Mouse (Mus musculus) adrenal gland, postnatal 25 days (tissue): ENCODE data around the gene Adam15. TPM values are rescaled to one million over a fixed set of nuclear protein-coding genes. Genes with fewer than 3 reads are reported as not detected.
A peak's percentile ranks its signal among the peaks of the same experiment; 100 is the strongest.

Source experiments
- DNase-seq: peaks from one replicate; pipeline ENCODE4 v3.0.0; 2021; ENCODE audit warnings: mixed read lengths
- long read RNA-seq: library from polyadenylated mRNA; stranded (forward); transcript quantifications from one replicate; pipeline ENCODE4 v2.0.0, GENCODE M21; 2021
- total RNA-seq: library from RNA; stranded (reverse); gene quantifications from 2 replicates; pipeline ENCODE4 v1.2.3, GENCODE M21; 2021

Adam15 gene
- 50.4 and 65.1 TPM in 2 replicates for total RNA-seq
- long read RNA-seq, transcript Adam15-202 (21 exons, 2,799 nt), result major isoform, 7 of 33 reads
- long read RNA-seq, partial matches to known transcripts, result 5 of 33 reads
- long read RNA-seq, other reads (novel, unspliced or antisense), result 20 of 33 reads

DNA sequence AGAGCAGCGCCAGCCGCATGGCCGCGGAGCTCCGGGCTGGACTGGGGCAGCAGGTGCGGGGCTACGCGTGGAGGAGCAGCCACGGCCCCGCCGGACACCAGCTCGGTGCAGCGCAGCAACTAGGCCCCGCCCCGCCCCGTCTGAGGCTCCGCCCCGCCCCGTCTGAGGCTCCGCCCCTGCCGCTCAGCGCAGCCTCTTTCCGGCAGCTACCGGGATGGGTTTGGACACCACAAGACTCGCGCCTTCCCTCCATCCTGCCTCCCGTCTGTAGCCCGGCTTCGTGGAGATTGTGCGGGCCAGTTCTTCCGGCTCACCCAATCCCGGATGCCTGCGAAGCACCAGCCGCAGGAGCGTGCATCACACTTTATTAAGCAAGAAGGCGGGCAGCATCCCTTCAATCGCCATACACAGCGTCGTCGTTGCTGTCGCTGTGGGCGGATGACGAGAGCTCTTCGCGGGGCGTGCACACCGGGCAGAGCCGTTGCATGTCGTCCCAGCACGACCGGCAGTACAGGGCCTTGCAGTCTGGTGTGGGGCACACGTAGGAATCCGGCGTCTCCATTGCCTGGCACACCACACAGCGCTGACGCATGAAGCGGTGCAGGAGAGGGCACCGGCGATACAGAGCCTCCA, at the start of gene Adam15:
TSS of gene Adam15 (minus strand) at position 128 of the 633 bp plus-strand sequence.
- DNase-seq, result peak; percentile 94

DNA sequence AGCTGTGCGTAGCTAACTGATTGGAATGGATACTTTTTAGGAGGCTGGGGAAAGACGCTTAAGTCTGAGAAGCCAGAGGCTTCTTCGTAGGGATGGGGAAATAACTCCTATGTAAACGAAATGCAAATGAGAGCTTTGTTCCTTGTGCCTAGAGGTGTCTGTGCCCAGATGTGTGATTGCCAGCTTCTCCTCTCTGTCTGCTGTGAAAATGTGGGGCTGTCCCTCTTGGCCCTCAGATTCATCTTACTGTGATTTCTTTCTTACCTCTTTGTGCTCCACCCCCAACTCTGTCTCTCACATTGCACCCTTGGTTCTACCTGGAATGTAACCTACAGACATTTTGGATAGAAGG, 46.8 kb upstream of the Adam15 start:
- DNase-seq, result no peak

DNA sequence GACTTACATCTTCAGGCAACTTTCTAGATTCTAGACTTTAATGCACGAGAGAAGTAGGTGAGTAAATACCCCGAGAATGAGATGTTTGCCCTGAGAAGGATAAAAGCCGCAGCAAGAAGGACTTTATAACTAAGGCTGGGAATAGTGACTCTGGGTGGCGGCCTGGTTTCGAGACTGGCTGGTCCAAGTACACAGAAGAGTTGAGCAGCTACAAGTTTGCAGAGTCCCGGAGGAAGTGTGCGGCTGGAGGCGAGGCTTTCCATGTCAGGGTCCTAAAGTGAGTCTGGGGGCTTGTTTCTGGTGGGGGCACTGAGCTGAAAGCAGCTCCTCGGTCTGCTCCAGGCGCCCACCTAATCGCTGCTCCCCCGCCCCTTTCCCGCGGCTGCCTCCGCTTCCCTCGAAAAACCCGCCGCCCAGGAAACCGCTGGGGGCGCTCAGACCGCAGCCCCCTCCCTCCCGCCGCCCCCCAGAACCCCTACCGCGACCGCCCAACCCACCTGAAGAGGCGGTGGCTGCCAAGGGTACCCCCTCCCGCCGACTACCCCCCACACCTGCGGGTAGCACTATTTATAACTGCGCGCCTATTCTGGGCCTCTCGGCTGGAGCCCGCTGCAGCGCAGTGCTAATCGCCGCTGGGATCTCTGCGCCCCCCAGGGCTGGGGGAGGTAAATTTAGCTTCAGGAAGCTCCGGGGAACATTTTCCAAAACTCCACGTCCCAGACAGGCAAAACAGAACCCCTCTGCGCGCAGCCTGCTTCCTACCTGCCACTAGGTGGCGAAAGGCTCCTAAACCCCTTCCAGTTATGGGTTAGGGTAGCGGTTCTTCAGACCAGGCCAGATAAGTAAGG, 46.2 kb upstream of the Adam15 start:
- peak; percentile 61 for DNase-seq

DNA sequence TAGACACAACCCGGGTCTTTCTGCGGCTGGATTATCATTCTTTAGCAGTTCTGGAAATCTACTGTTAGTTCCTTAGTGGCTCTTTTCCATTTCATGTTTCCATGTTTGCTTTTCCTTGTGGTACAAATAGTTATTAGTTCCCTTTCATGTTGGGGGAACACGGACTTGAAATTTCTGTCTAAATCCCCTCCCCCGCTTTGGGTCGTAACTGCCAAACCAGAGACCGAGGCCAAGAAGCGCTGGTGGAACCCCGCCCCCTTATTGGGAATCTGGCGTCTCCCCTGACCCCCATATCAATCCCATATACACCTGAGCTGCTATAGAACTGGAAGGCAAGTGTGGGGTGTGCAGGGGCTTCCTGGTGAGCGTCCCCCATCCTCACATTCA, 45.6 kb upstream of the Adam15 start:
- no peak for DNase-seq

DNA sequence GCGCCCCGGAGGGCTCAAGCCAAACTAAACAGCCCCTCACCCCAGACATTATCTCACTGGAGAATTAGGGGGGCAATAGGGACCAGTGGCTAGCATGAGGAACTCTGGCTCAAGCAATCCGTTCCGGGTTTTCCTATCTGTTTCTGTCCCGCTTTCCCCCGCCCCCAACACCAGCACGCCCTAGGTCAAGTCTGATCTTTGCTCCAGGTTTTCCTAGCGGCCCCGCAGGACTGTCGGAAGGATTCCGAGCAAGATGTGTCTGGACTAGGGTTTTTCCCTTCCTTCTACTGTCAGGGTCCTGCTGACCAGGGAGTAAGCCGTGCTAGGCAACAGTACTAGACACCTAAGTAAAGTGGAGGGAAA, 45.1 kb upstream of the Adam15 start:
- peak; percentile 78 for DNase-seq

DNA sequence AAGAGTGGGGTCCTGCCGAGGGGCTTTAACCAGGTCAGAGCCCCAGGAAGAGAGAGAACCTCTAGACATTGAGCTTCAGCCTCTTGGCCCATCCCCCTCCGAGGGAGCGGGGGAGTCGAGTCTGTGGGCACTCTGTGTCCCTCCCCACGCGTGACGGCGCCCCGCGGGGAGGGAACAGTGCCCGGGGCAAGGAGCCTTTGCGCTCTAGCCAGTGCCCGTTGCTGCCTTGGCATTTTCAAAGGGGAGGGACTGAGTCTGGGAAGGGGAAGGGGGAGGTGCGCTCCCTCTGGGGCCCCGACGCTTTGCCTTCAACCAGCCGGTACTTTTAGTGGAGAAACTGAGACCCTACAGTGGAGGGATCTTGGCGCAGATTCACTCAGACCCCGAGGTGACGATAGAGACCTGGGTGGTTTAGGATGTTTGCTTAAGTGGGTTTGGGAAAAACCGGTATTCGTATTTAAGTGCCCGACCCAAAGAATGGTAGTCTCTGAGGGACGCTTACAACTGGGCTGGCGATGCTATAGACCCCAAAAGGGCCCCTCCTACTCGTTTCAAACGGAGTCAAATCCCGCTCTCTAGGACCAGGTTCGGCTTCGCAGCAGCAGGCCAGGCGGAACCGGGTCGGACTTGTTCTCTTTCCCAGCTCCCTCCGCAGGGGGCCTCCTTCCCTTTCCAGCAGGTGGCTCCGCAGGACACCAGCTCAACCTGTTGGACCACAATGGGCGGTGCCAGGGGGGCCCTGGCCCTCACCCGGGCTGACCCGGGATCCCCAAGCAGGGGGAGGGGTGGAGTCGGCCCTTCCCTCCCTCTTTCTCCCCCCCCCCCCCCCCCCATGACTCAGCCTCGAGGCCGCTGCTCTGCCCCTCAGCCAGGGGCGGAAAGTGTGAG, 44.5 kb upstream of the Adam15 start, which contains the start of gene Zbtb7b:
TSS of gene Zbtb7b (minus strand) at position 771 of the 888 bp plus-strand sequence.
- DNase-seq, result peak; percentile 86

DNA sequence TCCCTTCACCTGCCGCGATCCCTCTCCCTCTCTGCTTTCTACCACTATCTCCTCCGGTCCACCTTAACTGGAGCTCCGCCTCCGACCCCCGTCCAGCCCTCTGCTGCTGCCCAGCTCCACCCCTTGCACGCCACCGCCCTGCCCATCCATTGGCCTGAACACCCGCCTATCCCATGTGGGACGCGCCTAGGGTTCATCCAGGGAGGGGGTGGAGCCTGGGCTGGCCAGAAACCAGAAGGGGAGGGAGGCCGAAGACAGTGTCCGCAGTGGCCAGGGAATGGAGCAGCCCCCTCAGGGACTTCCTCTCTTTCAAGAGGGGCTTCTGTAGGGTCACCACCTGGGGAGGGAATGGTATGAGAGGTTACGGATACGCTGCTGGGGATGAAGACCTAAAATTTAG, 43.8 kb upstream of the Adam15 start:
- peak; percentile 99 for DNase-seq

DNA sequence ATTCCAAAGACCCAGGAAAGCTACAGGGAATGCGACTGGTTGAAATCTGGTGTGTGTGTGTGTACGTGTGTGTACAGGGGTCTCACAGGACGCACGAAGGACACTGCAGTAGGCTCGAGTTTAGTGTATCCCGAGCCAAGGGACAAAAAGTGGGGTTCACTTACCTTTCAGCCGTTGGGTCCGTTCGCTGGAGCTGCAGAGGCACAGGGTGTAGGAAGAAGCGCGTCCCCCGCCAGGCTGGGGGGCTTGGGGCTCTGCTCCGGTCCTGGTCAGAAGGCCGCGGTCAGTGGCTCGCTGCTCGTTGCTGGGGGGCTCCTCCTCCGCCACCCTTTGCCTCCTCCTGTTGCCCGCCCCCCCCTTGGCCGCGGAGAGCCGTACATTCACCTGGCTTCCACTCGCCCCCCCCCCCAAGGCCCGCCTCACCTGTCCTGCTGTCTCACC, 43.1 kb upstream of the Adam15 start:
- peak; percentile 54 for DNase-seq

DNA sequence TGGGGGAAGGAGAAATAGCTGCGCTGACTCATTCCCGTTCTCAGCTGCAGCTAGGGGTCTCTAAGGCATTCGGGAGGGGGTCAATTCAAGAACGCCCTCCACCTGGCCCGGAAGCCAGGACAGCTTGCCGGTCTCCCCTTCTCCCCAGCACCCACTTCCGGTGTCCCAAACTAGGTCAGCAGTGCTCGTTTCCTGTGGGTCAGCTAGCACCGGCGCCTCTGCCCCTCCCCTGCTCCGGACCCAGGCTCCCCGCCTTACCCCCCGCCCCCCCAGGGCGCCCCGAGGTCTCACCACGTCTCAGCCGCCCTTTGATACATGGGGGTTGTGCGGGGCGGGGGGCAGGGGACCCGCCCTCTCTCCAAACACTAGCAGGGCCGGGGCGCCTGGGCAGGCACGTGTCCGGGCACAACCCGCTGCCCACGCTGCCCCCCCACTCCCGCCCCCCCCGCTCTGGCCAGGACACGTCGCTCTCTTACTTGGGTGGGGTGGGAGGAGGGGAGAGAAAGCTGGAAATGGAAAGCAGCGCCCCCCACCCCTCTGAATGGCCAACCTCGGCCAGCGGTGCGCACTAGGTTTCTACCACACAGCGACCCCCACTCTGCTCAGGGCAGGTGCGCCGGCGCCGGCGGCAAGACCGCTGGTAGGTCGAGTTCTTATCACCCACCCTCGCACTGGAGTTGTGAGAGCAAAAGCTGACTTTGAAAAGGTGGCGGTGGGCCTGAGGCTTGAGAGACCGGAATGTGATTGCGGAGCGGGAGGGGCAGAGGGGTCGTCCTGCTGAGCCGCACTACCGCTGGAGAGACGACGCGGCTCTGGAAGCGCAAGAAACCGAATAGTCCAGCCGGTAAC, 42.1 kb upstream of the Adam15 start:
- DNase-seq, result peak; percentile 75

DNA sequence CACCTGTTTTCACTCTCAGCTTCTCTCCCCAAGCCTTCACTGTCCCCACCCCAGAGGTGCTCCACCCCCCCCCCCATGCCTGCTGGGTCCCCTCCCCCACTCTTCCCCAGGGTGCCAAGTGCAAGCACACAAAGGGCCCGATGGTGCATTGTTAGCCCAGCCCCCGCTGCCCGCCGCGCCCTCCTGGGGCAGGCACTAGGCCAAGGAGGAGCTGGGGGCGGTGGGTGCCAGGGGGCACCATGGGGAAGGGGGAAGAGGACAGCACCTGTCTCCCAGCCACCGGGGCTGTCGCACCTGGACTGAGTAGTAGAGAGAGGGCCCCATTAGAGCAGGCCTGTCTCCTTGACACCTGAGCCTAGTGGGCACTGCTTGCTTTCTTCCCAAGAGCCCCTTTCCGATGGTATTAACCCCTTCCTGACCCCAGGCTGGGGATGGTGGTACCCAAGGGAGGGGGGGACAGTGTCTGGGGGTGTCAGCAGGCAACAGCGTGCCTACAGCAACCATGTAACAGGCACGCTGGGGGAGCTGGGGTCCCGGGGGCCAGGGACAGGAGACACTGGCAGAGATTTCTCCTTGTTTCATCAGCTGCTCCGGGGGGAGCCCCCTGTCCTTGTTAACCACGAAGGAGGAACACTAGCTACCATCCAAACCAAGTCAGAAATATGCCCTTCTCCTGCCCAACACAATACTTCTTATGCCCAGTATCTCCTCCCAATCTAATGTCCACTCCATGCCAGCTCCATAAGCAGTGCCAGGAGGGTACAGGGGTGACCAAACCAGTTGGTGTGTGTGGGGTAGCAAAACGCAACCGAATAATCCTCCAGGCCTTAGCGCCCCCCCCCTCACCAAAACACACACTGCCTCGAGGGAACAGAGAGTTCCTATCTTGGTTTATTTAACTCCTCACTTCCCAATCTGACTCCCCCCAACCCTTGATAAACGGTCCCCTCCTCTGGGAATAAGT, 41.2 kb upstream of the Adam15 start:
- peak; percentile 45 for DNase-seq

DNA sequence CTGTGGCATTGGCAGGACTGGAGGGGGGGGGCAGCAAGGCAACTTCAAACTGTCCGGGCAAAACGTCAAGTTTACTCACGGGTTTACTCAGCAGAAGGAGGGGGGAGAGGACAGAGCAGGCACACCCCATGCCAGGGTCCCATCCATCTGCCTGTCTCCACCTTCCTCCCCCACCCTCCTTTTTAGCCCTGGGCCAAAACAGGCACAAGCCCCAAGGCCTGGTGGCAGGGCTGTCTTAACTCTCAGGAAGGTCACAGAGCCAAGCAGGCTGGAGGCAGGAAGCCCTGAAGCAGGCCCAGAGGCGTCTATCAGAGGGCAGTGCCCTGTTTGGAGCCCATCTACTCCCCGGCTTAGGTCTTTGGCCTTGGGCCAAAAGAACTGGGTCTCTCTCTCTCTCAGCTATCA, 40.3 kb upstream of the Adam15 start:
- DNase-seq, result peak; percentile 72

DNA sequence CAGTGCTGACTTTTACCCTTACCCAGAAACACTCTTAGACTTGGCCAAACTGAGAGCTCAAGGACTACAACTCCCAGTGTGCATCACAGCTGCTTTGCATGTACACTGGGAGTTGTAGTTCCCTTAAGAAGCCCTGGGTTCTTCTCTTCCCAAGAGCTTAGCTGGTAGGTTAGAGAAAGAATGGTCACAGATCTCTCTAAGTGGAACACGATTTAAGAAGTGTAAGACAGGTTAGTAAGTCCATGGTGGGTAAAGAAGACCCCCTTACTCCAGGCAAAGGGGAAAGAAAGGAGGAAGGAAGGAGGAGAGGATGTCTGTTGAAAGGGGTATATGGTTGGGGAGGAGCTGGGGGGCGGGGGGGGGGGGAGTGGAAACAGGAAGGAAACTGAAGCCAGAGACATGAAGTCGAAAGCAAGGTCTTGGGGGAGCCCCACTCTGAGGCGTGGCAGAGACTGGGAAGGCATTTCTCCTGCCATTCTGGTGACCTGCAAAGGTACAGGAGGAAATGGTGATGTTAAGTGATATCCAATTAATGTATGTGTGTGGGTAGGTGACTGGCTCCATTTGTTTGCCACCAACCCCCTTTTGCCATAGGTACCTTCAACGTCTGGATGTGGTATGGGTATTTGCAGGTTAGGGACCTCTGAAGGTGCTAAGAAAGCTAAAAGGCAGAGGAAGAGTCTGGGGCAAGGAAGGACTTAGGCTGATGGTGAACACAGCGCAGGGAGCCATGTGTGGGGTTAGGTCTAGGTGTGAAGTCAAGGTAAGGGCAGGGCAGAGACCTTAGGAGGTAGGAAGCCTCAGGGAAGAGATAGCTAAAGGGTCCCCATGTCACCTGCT, 39.3 kb upstream of the Adam15 start:
- DNase-seq, result no peak

DNA sequence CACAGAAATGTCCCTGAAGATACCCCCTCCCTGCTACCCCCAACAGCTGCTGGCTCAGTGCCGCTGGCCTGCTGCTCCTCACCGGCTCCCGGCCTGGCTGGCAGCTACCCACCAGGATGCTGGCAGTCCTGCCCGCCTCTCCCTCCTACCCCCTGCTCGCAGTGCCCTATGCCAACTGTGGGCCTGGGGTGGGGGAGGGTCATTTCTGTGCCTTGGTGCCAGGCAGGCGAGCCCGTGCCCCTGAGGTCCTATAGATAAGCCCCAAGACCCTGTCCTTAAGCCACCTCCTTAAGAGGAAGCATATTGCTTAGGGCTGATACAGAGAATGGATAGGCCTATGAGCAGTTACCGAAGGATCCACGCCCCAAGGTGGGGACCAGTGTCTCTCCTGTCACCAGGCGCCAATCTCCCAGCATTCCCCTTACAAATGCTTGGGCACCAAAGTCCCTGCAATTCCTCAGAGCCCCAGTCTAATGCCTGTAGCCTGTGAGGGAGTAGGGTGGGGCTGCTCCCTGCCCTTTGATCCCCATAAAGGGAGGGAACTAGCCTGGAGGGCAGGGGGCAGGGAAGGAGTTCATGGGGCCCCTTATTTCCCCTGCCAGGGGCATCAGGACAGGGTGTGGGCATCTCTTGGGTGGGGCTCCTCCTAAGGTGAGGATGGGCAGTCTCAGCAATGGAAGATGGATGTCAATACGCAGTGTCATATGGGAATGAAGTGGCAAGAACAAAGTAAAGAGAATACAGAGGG, 38.5 kb upstream of the Adam15 start:
- DNase-seq, result peak; percentile 64

DNA sequence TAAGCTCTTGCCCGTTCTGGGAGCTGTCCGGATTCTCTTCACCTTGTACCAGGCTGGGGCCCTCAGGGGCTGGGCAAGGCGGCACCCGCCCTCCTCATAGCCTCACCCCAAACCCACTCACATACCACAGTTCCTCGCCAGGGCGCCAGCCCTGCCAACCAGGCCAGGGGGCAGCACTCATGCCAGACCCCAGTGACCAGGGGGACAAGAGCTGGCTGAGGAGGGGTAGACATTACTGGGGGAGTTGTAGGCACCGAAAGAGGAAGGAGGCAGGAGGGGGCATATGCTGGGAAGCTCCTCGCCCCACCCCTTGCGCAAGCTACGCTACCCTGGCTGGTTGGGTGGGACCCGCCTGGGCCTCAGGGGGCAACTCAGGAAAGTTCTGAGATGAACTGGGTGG, 37.8 kb upstream of the Adam15 start:
- peak; percentile 43 for DNase-seq

DNA sequence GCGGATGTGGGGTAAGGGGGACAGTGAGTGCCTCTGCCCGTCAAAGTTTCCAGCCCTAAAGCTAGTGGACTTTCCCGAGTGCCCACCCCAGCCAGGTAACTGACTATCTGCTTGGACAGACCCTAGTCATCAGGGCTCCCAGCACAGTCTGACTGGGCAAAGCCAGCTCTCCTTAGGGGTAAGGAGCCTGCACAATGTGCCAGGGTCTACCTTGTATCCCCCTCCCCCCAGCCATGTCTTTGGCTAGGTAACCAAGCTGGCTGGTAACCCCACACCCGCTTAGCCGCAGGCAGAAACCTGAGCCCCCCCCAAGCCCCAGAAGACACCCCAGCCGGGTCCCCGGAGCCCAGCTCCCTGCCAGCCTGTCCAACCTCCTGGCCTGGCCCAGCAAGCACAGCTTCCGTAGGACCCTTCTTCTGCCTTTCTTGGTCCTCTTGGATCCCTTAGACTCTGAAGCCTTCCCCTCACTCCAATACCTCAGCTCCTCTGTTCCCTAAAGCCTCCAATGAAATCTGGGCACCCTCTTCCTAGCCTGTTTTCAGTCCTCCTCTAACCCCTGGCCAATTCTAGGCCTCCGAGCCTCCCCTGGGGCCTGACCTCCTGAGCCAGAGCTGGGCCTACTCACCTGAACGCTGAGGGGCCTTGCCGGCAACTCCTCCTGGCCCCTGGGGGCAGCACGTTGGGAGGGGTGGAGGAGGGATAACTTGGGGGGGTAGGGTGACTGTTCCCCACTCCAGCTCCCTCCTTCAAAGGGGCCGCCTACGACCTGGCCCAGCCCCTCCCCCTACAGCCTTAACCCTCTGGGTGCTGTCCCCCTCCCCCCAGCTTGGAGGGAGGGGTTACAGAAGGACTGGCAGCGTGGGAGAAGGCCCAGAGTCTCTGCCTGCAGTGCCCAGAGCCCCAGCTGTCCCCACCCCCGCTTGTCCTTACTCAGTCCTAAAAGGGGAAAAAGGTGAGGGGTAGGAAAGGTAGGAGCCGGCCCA, 36.9 kb upstream of the Adam15 start:
- no peak for DNase-seq

DNA sequence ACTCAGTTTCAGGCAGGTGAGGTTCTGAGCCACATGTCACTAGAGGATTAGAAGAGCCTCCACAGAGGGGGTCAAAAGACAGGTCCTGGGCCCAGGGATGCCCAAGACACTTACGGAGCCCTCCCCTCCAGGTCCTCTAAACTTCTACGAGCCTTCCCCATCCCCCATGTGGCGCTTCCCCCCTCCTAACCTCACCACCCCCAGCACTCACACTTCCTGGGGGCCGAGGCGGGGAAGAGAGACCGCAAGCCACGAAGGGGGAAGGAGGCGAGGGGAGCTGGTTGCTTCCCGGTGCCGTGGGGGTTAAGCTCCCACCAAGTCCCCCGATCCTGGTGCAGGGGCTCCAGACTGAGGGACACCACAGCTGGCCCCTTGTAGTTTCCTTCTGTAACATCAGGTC, 35.7 kb upstream of the Adam15 start:
- DNase-seq, result no peak
